Mouse (Mus musculus) kidney, adult 2 months (tissue): ENCODE data around the gene Tnfrsf8.

ENCODE experiments used
- CTCF ChIP-seq: fragments of 200-500 bp; conservative IDR thresholded peaks from 2 replicates; pipeline ENCODE4 v1.5.1; 2011; ENCODE audit warnings: low read depth, mild to moderate bottlenecking, control low read depth, low read length, moderate library complexity, mixed read lengths; ENCODE audit not compliant: insufficient read depth, insufficient read length
- POLR2A ChIP-seq: fragments of 200-500 bp; IDR thresholded peaks from one replicate; pipeline ENCODE4 v1.6.1; 2011; ENCODE audit warnings: low read depth, low read length, control low read depth

DNA sequence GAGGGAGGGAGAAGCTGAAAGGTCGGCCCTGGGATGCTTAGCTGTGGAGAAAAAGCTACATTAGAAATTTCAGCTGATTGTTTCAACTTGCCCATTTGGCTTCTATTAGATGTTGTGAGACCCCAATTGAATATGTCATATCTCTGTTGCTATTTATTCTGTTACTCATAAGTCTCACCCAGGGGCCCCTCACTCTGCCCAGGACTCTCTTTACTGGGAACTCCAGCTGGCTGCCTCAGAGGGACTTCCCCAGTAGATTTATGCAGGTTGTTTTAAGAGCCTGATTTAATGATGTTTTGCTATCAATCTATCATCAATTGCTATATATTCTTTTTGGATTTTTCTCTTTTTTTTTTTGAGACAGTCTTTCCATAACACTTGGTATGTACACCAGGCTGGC lies 21.1 kb upstream of the Tnfrsf8 start:
- TF ChIP-seq POLR2A (no peak), CTCF (no peak)
